Mouse (Mus musculus): ENCODE measurements at regions not wholly inside any gene's neighbourhood (a gene's known extent, or its start where the extent isn't known, plus 50 kb on each side); places are given as distances from the start of the nearest gene placed in this dataset.

GRCm38 (mm10) chr2:167784353-167784752, 94.7 kb upstream of the Tmem189 start:
- no peak overlapping the region for H3K4me2 ChIP-seq (ENCODE audit: low read depth, low read length)
- no peaks in the 10 kb centered on the region for H3K27me3 ChIP-seq (ENCODE audit: control insufficient read depth, insufficient read depth, low read length)
- WGBS, result 87% methylated on average over 13 of the region's 13 CpGs
- no peak overlapping the region for H3K4me3 ChIP-seq (replicated peaks; ENCODE audit: low read length)
- H3K36me3 ChIP-seq (ENCODE audit: control insufficient read depth, insufficient read depth, low read length), result no peaks in the 10 kb centered on the region
- no peak overlapping the region for H3K9ac ChIP-seq (ENCODE audit: low read length)
- peaks cover 23% of the 10 kb centered on the region for H3K4me1 ChIP-seq (ENCODE audit: control insufficient read depth, insufficient read depth, low read length)
- no peak for ATAC-seq (ENCODE audit: insufficient read depth, low FRiP score)
- no peaks in the 10 kb centered on the region for H3K9me3 ChIP-seq (replicated peaks; ENCODE audit: control insufficient read depth, low read length)
- no peak overlapping the region for H3K27ac ChIP-seq (ENCODE audit: low read length)

- H3K36me3 ChIP-seq (ENCODE audit: control insufficient read depth, insufficient read depth, low read length), result no peaks in the 10 kb centered on the region
- H3K9me3 ChIP-seq (replicated peaks; ENCODE audit: control insufficient read depth, low read length), result no peaks in the 10 kb centered on the region
- no peak overlapping the region for H3K9ac ChIP-seq (ENCODE audit: low read length)
- 51% methylated on average over 3 of the region's 3 CpGs for WGBS
- H3K27me3 ChIP-seq (ENCODE audit: control insufficient read depth, insufficient read depth, low read length), result no peaks in the 10 kb centered on the region
- no peak for ATAC-seq (ENCODE audit: insufficient read depth, low FRiP score)
- no peak overlapping the region for H3K27ac ChIP-seq (ENCODE audit: low read length)
- H3K4me2 ChIP-seq (ENCODE audit: low read depth, low read length), result no peak overlapping the region
- H3K4me3 ChIP-seq (replicated peaks; ENCODE audit: low read length), result no peak overlapping the region
- peaks cover 24% of the 10 kb centered on the region for H3K4me1 ChIP-seq (ENCODE audit: control insufficient read depth, insufficient read depth, low read length)
Measured at GRCm38 (mm10) chr2:167783374-167783773, 93.8 kb upstream of the Tmem189 start.

- peak overlapping the region; percentile 16; the same call in 1 of the 2 replicates for H3K9ac ChIP-seq (ENCODE audit: low read length)
- no peaks in the 10 kb centered on the region for H3K9me3 ChIP-seq (replicated peaks; ENCODE audit: control insufficient read depth, low read length)
- H3K27me3 ChIP-seq (ENCODE audit: control insufficient read depth, insufficient read depth, low read length), result no peaks in the 10 kb centered on the region
- 37% methylated on average over 27 of the region's 27 CpGs for WGBS
- no peak overlapping the region for H3K4me3 ChIP-seq (replicated peaks; ENCODE audit: low read length)
- H3K36me3 ChIP-seq (ENCODE audit: control insufficient read depth, insufficient read depth, low read length), result no peaks in the 10 kb centered on the region
- H3K27ac ChIP-seq (ENCODE audit: low read length), result peak overlapping the region; percentile 60
- ATAC-seq (ENCODE audit: insufficient read depth, low FRiP score), result no peak
- peaks cover 32% of the 10 kb centered on the region for H3K4me1 ChIP-seq (ENCODE audit: control insufficient read depth, insufficient read depth, low read length)
- no peak overlapping the region for H3K4me2 ChIP-seq (ENCODE audit: low read depth, low read length)
Measured at GRCm38 (mm10) chr2:167782231-167782999, 92.8 kb upstream of the Tmem189 start.

- H3K4me1 ChIP-seq (ENCODE audit: control insufficient read depth, insufficient read depth, low read length), result peaks cover 38% of the 10 kb centered on the region
- no peaks in the 10 kb centered on the region for H3K27me3 ChIP-seq (ENCODE audit: control insufficient read depth, insufficient read depth, low read length)
- no peak overlapping the region for H3K4me3 ChIP-seq (replicated peaks; ENCODE audit: low read length)
- ATAC-seq (ENCODE audit: insufficient read depth, low FRiP score), result no peak
- no peaks in the 10 kb centered on the region for H3K36me3 ChIP-seq (ENCODE audit: control insufficient read depth, insufficient read depth, low read length)
- H3K9me3 ChIP-seq (replicated peaks; ENCODE audit: control insufficient read depth, low read length), result no peaks in the 10 kb centered on the region
- H3K4me2 ChIP-seq (ENCODE audit: low read depth, low read length), result no peak overlapping the region
- no peak overlapping the region for H3K9ac ChIP-seq (ENCODE audit: low read length)
- H3K27ac ChIP-seq (ENCODE audit: low read length), result no peak overlapping the region; the same call in 1 of the 2 replicates
- WGBS, result 41% methylated on average over 13 of the region's 13 CpGs
Measured at GRCm38 (mm10) chr2:167781496-167781895, 91.9 kb upstream of the Tmem189 start.

- H3K4me3 ChIP-seq (replicated peaks; ENCODE audit: low read length), result no peak overlapping the region
- 62% methylated on average over 10 of the region's 10 CpGs for WGBS
- H3K4me1 ChIP-seq (ENCODE audit: control insufficient read depth, insufficient read depth, low read length), result peaks cover 57% of the 10 kb centered on the region
Measured at GRCm38 (mm10) chr2:167778691-167779090, 89.1 kb upstream of the Tmem189 start.

GRCm38 (mm10) chr2:167778271-167778670, 88.6 kb upstream of the Tmem189 start:
- peak overlapping the region; percentile 52 for H3K4me3 ChIP-seq (replicated peaks; ENCODE audit: low read length)

More at GRCm38 (mm10) chr2:167778691-167779090, 89.1 kb upstream of the Tmem189 start:
- peak overlapping the region; percentile 75 for H3K4me2 ChIP-seq (ENCODE audit: low read depth, low read length)
- no peak for ATAC-seq (ENCODE audit: insufficient read depth, low FRiP score)
- no peaks in the 10 kb centered on the region for H3K27me3 ChIP-seq (ENCODE audit: control insufficient read depth, insufficient read depth, low read length)
- peak overlapping the region; percentile 96 for H3K27ac ChIP-seq (ENCODE audit: low read length)
- H3K9me3 ChIP-seq (replicated peaks; ENCODE audit: control insufficient read depth, low read length), result no peaks in the 10 kb centered on the region
- no peaks in the 10 kb centered on the region for H3K36me3 ChIP-seq (ENCODE audit: control insufficient read depth, insufficient read depth, low read length)
- peak overlapping the region; percentile 84 for H3K9ac ChIP-seq (ENCODE audit: low read length)

GRCm38 (mm10) chr2:167777331-167778085, 87.9 kb upstream of the Tmem189 start:
- WGBS, result under 1% methylated on average over 33 of the region's 33 CpGs
- Histone ChIP-seq H3K9ac (ENCODE audit: low read length) (peak overlapping the region; percentile 84), H3K9me3 (replicated peaks; ENCODE audit: control insufficient read depth, low read length) (no peaks in the 10 kb centered on the region), H3K4me3 (replicated peaks; ENCODE audit: low read length) (peak overlapping the region; percentile 52), H3K36me3 (ENCODE audit: control insufficient read depth, insufficient read depth, low read length) (no peaks in the 10 kb centered on the region), H3K27me3 (ENCODE audit: control insufficient read depth, insufficient read depth, low read length) (no peaks in the 10 kb centered on the region), H3K4me1 (ENCODE audit: control insufficient read depth, insufficient read depth, low read length) (peaks cover 55% of the 10 kb centered on the region), H3K27ac (ENCODE audit: low read length) (peak overlapping the region; percentile 96), H3K4me2 (ENCODE audit: low read depth, low read length) (peak overlapping the region; percentile 75)
- ATAC-seq (ENCODE audit: insufficient read depth, low FRiP score), result peak; percentile 74

More at GRCm38 (mm10) chr2:167778271-167778670, 88.6 kb upstream of the Tmem189 start:
- Histone ChIP-seq H3K9me3 (replicated peaks; ENCODE audit: control insufficient read depth, low read length) (no peaks in the 10 kb centered on the region), H3K4me2 (ENCODE audit: low read depth, low read length) (peak overlapping the region; percentile 75), H3K27ac (ENCODE audit: low read length) (peak overlapping the region; percentile 96), H3K9ac (ENCODE audit: low read length) (peak overlapping the region; percentile 84), H3K27me3 (ENCODE audit: control insufficient read depth, insufficient read depth, low read length) (no peaks in the 10 kb centered on the region), H3K36me3 (ENCODE audit: control insufficient read depth, insufficient read depth, low read length) (no peaks in the 10 kb centered on the region), H3K4me1 (ENCODE audit: control insufficient read depth, insufficient read depth, low read length) (peaks cover 57% of the 10 kb centered on the region)
- ATAC-seq (ENCODE audit: insufficient read depth, low FRiP score), result no peak
- WGBS, result 39% methylated on average over 4 of the region's 4 CpGs

GRCm38 (mm10) chr2:167776251-167777168, 86.9 kb upstream of the Tmem189 start:
- Histone ChIP-seq H3K9ac (ENCODE audit: low read length) (peak overlapping the region; percentile 84), H3K27me3 (ENCODE audit: control insufficient read depth, insufficient read depth, low read length) (no peaks in the 10 kb centered on the region), H3K4me3 (replicated peaks; ENCODE audit: low read length) (peak overlapping the region; percentile 52), H3K9me3 (replicated peaks; ENCODE audit: control insufficient read depth, low read length) (no peaks in the 10 kb centered on the region), H3K36me3 (ENCODE audit: control insufficient read depth, insufficient read depth, low read length) (no peaks in the 10 kb centered on the region), H3K4me1 (ENCODE audit: control insufficient read depth, insufficient read depth, low read length) (peaks cover 45% of the 10 kb centered on the region), H3K4me2 (ENCODE audit: low read depth, low read length) (peak overlapping the region; percentile 75; the same call in 1 of the 2 replicates), H3K27ac (ENCODE audit: low read length) (peak overlapping the region; percentile 96)
- whole genome bisulfite sequencing, result 80% methylated on average over 24 of the region's 24 CpGs
- ATAC-seq (ENCODE audit: insufficient read depth, low FRiP score), result no peak
